Mouse (Mus musculus) liver, embryonic 14.5 days (tissue): ENCODE data around the gene Plxna4.

Experiments
- CTCF ChIP-seq: IDR thresholded peaks from 2 replicates; pipeline ENCODE4 v1.5.1; 2016; ENCODE audit warnings: antibody characterized with exemption, low read depth, control low read depth
- EP300 ChIP-seq: IDR thresholded peaks from 2 replicates; pipeline ENCODE4 v1.6.1; 2016; ENCODE audit warnings: antibody characterized with exemption, low read depth

GRCm38 (mm10) chr6:32359675-32360074, 228.3 kb downstream of the Plxna4 start:
- TF ChIP-seq EP300 (no peak), CTCF (no peak)
